Mouse (Mus musculus): ENCODE measurements around the gene Mob3b. TPM values are rescaled to one million over a fixed set of nuclear protein-coding genes. Genes with fewer than 3 reads are reported as not detected.

Gene Mob3b
- total and polyA plus RNA-seq, 3 experiments, result 0.33 TPM; not detected in 2

- H3K4me3 ChIP-seq (ENCODE audit: low read depth, low read length), result no peak overlapping the region
- H3K36me3 ChIP-seq (replicated peaks), result no peaks in the 10 kb centered on the region
- no peaks in the 10 kb centered on the region for H3K27me3 ChIP-seq (ENCODE audit: insufficient read depth, low read length)
- TF ChIP-seq POLR2AphosphoS5 (IDR thresholded peaks at IDR 0.05; ENCODE audit: insufficient replicate concordance, low read depth, low read length) (no peak), GATA2 (IDR thresholded peaks at IDR 0.05; ENCODE audit: borderline replicate concordance, low read depth, low read length) (no peak), TAL1 (conservative IDR thresholded peaks at IDR 0.05; ENCODE audit: low read depth, low read length) (no peak)
- DNase-seq (ENCODE audit: low spot score) (no peak), ATAC-seq (ENCODE audit: extremely low read depth, insufficient number of reproducible peaks, low FRiP score, poor library complexity, severe bottlenecking) (no peak)
- no peaks in the 10 kb centered on the region for H3K9me3 ChIP-seq (replicated peaks)
- H3K4me1 ChIP-seq (ENCODE audit: insufficient read depth, low read depth, low read length), result no peaks in the 10 kb centered on the region
Observed at GRCm38 (mm10) chr4:35082476-35083114, 74.7 kb downstream of the Mob3b start.

- H3K36me3 ChIP-seq (replicated peaks), result no peaks in the 10 kb centered on the region
- no peaks in the 10 kb centered on the region for H3K27me3 ChIP-seq (ENCODE audit: insufficient read depth, low read length)
- TF ChIP-seq CTCF (IDR thresholded peaks at IDR 0.05; ENCODE audit: low read depth, low read length) (no peak), TAL1 (conservative IDR thresholded peaks at IDR 0.05; ENCODE audit: low read depth, low read length) (no peak), GATA1 (IDR thresholded peaks at IDR 0.05; ENCODE audit: borderline replicate concordance, low read length) (no peak), GATA2 (IDR thresholded peaks at IDR 0.05; ENCODE audit: borderline replicate concordance, low read depth, low read length) (no peak), POLR2AphosphoS5 (IDR thresholded peaks at IDR 0.05; ENCODE audit: insufficient replicate concordance, low read depth, low read length) (no peak)
- no peak for ATAC-seq (ENCODE audit: extremely low read depth, insufficient number of reproducible peaks, low FRiP score, poor library complexity, severe bottlenecking)
- DNase-seq (ENCODE audit: low spot score), result no peak
- no peak overlapping the region for H3K4me3 ChIP-seq (ENCODE audit: low read depth, low read length)
- no peaks in the 10 kb centered on the region for H3K4me1 ChIP-seq (ENCODE audit: insufficient read depth, low read depth, low read length)
- no peaks in the 10 kb centered on the region for H3K9me3 ChIP-seq (replicated peaks)
Observed at GRCm38 (mm10) chr4:35080285-35080684, 77.0 kb downstream of the Mob3b start.

DNA sequence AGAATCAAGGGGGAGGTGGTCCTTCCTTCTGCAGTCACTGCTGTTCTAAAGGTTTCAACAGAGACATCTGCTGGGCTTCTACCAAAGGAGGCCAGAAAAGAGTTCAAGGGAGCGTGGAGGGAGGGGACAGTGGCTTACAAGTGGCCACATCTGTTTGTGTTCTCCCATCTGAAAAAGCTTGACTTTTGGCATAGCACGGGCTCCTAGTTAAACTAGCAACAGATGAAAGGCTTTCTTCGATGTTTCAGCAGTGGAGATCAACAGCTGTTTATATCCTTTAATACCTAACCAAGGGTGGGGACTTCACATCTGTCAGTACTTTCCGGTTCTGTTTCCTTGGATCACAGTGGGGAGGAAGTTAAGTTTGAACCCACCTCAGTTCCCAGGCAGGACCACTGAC lies 88.5 kb downstream of the Mob3b start:
- Histone ChIP-seq H3K4me3 (ENCODE audit: low read depth, low read length) (no peak overlapping the region), H3K9me3 (replicated peaks) (no peaks in the 10 kb centered on the region), H3K36me3 (replicated peaks) (no peaks in the 10 kb centered on the region), H3K27me3 (ENCODE audit: insufficient read depth, low read length) (no peaks in the 10 kb centered on the region), H3K4me1 (ENCODE audit: insufficient read depth, low read depth, low read length) (no peaks in the 10 kb centered on the region)
- ATAC-seq (ENCODE audit: extremely low read depth, insufficient number of reproducible peaks, low FRiP score, poor library complexity, severe bottlenecking) (no peak), DNase-seq (ENCODE audit: low spot score) (no peak)
- no peak for TF ChIP-seq POLR2AphosphoS5 (IDR thresholded peaks at IDR 0.05; ENCODE audit: insufficient replicate concordance, low read depth, low read length)
- no peak for TF ChIP-seq GATA1 (IDR thresholded peaks at IDR 0.05; ENCODE audit: borderline replicate concordance, low read length)

DNA sequence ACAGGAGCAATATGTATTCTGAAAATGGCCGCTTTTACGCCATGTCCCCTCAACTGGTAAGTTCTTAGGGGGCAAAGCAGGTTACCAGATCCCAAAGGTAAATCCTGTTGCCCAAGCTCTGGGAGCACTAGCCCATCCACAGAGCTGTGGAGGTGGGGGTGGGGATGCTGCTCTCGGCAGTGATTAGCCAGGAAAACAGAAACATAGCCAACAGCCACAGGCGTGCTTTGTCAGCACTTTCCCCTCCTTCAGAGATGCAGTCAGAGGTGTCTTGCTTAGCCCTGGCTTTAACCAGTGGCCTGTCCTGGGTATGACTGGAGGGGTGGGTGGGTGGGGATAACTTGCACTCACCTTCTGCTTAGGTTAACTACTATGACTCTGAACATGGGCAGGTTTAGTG lies 91.1 kb downstream of the Mob3b start:
- H3K4me1 ChIP-seq (ENCODE audit: insufficient read depth, low read depth, low read length), result no peaks in the 10 kb centered on the region

GRCm38 (mm10) chr4:35065075-35065838 lies 92.0 kb downstream of the Mob3b start:
- DNase-seq (ENCODE audit: low spot score), result no peak
- H3K4me1 ChIP-seq (ENCODE audit: insufficient read depth, low read depth, low read length), result no peaks in the 10 kb centered on the region
- H3K9me3 ChIP-seq (replicated peaks), result no peaks in the 10 kb centered on the region
- no peak overlapping the region for H3K4me3 ChIP-seq (ENCODE audit: low read depth, low read length)
- H3K27me3 ChIP-seq (ENCODE audit: insufficient read depth, low read length), result no peaks in the 10 kb centered on the region
- TF ChIP-seq GATA1 (IDR thresholded peaks at IDR 0.05; ENCODE audit: borderline replicate concordance, low read length), result no peak
- TF ChIP-seq GATA2 (IDR thresholded peaks at IDR 0.05; ENCODE audit: borderline replicate concordance, low read depth, low read length), result no peak
- TF ChIP-seq TAL1 (conservative IDR thresholded peaks at IDR 0.05; ENCODE audit: low read depth, low read length), result no peak
- no peak for TF ChIP-seq CTCF (IDR thresholded peaks at IDR 0.05; ENCODE audit: low read depth, low read length)
- no peak for TF ChIP-seq POLR2AphosphoS5 (IDR thresholded peaks at IDR 0.05; ENCODE audit: insufficient replicate concordance, low read depth, low read length)
- ATAC-seq (ENCODE audit: extremely low read depth, insufficient number of reproducible peaks, low FRiP score, poor library complexity, severe bottlenecking), result no peak
- no peaks in the 10 kb centered on the region for H3K36me3 ChIP-seq (replicated peaks)

More for the DNA sequence above, 91.1 kb downstream of the Mob3b start:
- Histone ChIP-seq H3K27me3 (ENCODE audit: insufficient read depth, low read length) (no peaks in the 10 kb centered on the region), H3K9me3 (replicated peaks) (no peaks in the 10 kb centered on the region), H3K36me3 (replicated peaks) (no peaks in the 10 kb centered on the region), H3K4me3 (ENCODE audit: low read depth, low read length) (no peak overlapping the region)
- DNase-seq (ENCODE audit: low spot score) (no peak), ATAC-seq (ENCODE audit: extremely low read depth, insufficient number of reproducible peaks, low FRiP score, poor library complexity, severe bottlenecking) (no peak)
- no peak for TF ChIP-seq CTCF (IDR thresholded peaks at IDR 0.05; ENCODE audit: low read depth, low read length)
- TF ChIP-seq GATA1 (IDR thresholded peaks at IDR 0.05; ENCODE audit: borderline replicate concordance, low read length), result no peak
- TF ChIP-seq POLR2AphosphoS5 (IDR thresholded peaks at IDR 0.05; ENCODE audit: insufficient replicate concordance, low read depth, low read length), result no peak
- TF ChIP-seq GATA2 (IDR thresholded peaks at IDR 0.05; ENCODE audit: borderline replicate concordance, low read depth, low read length), result no peak

GRCm38 (mm10) chr4:35063146-35063719 lies 94.1 kb downstream of the Mob3b start:
- ATAC-seq (ENCODE audit: extremely low read depth, insufficient number of reproducible peaks, low FRiP score, poor library complexity, severe bottlenecking) (no peak), DNase-seq (ENCODE audit: low spot score) (no peak)
- TF ChIP-seq GATA2 (IDR thresholded peaks at IDR 0.05; ENCODE audit: borderline replicate concordance, low read depth, low read length) (no peak), TAL1 (conservative IDR thresholded peaks at IDR 0.05; ENCODE audit: low read depth, low read length) (no peak)
- no peak overlapping the region for H3K4me3 ChIP-seq (ENCODE audit: low read depth, low read length)
- H3K9me3 ChIP-seq (replicated peaks), result no peaks in the 10 kb centered on the region
- no peaks in the 10 kb centered on the region for H3K4me1 ChIP-seq (ENCODE audit: insufficient read depth, low read depth, low read length)
- H3K27me3 ChIP-seq (ENCODE audit: insufficient read depth, low read length), result no peaks in the 10 kb centered on the region
- no peaks in the 10 kb centered on the region for H3K36me3 ChIP-seq (replicated peaks)

Data from G1E (cell line).